Mouse (Mus musculus) c-Kit-positive CD71-positive TER-119-positive erythroid progenitor cells, embryonic 14.5 days (primary cell): Measurements from ENCODE around the gene Tmem30c.
"Not testable (repeated sequence)": the region's sequence is repeated elsewhere in the genome, so short reads cannot be mapped to it uniquely, and the experiment has no call there.

ENCODE experiments used
- DNase-seq: peaks from one replicate; pipeline ENCODE4 v3.0.0-alpha.2; 2013; ENCODE audit warnings: low spot score

The Tmem30c gene

GRCm38 (mm10) chr16:57231937-57232310 lies 60.7 kb downstream of the Tmem30c start:
- DNase-seq, result not testable (repeated sequence)

GRCm38 (mm10) chr16:57231089-57231936 lies 61.4 kb downstream of the Tmem30c start, which contains the start of gene Tbc1d23:
Gene Tbc1d23 (minus strand): TSS chr16:57231504.
- peak; percentile 95 for DNase-seq

GRCm38 (mm10) chr16:57226444-57226843 lies 66.2 kb downstream of the Tmem30c start:
- DNase-seq, result no peak

GRCm38 (mm10) chr16:57220361-57220760 lies 72.3 kb downstream of the Tmem30c start:
- no peak for DNase-seq
